Mouse (Mus musculus) E14TG2a.4 (cell line): ENCODE data around the gene Pde3a.

Source experiments
- CTCF ChIP-seq: conservative IDR thresholded peaks from 2 replicates; pipeline ENCODE4 v1.5.1; 2014; ENCODE audit warnings: low read length
- NANOG ChIP-seq: IDR thresholded peaks from 2 replicates; pipeline ENCODE4 v1.6.1; 2014; ENCODE audit warnings: borderline replicate concordance, low read length, mixed read lengths

DNA sequence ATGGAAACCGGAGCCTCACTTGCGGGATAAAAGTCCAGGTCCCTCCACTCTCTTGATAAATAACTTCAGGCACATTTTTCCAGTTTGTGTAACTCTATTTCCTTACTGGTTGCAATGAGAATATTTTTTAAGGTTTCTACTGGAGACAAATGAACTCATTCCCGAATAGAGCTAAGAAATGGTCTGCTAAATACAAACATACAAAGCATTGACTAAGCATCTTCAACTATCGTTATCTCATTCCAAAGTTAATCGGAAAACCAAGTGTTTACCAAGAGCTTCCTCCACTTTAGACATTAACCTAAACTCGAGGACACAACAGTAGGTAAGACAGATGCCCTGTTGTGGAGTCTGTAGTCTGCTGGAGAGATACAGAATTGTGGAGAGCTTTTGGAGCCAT is 41.5 kb upstream of the Pde3a start:
- TF ChIP-seq CTCF, result no peak
- no peak for TF ChIP-seq NANOG
